Mouse (Mus musculus): Measurements from ENCODE around the gene Bud31. TPM values are rescaled to one million over a fixed set of nuclear protein-coding genes. Genes with fewer than 3 reads are reported as not detected.

Gene Bud31
- total RNA-seq, 2 experiments from 2014 or later, result 66.7 to 71.9 TPM

DNA sequence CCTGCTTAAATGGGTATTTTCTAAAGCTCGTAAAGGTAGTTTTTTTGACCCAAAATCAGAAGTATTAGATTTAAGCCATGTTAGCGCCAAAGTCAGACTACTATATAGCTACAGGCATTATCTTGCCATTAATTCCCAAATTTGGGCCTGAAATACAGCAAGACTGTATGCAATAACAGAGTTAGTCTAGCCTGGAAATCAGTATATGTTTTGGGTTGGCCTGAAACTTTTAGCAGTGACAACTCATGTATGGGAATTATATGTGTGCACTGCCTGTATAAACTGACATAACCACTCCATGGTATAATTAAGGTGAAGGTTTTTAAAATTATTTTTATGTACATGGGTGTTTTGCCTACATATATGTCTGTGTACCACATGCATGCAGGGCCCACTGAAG is 51.8 kb downstream of the Bud31 start, which contains the start of gene Atp5j2:
Gene Atp5j2 (minus strand): TSS at position 101 of the 400 bp plus-strand sequence.
- DNase-seq (ENCODE audit: low spot score in 2 of 2), result no peak

Other genes starting within 250 kb of the Bud31 start
- 10 to 100 TPM; 29.4 to 32.2 TPM for gene Smurf1, start 174.5 kb upstream of the Bud31 start, total RNA-seq (2021)
- gene Gm4871, start 107.6 kb upstream of the Bud31 start, total RNA-seq (2021), result not detected
- gene 1700018F24Rik, start 97.4 kb upstream of the Bud31 start, total RNA-seq (2021), result not detected
- 100 to 1,000 TPM; 254 to 263 TPM for gene Arpc1a, start 56.5 kb upstream of the Bud31 start, total RNA-seq (2021)
- not detected for gene Kpna7, start 56.3 kb upstream of the Bud31 start, total RNA-seq (2021)
- 10 to 100 TPM; 17.5 to 19.1 TPM for gene Arpc1b, start 26.1 kb upstream of the Bud31 start, total RNA-seq (2021)
- 10 to 100 TPM; 88.5 to 94.7 TPM for gene Pdap1, start 124 bp upstream of the Bud31 start, total RNA-seq (2021)
- 10 to 100 TPM; 25.2 to 28.5 TPM for gene Ptcd1, start 26.7 kb downstream of the Bud31 start, total RNA-seq (2021)
- 10 to 100 TPM; 23.5 to 23.8 TPM for gene Cpsf4, start 26.9 kb downstream of the Bud31 start, total RNA-seq (2021)
- 100 to 1,000 TPM; 241 to 256 TPM for gene Atp5j2, start 51.7 kb downstream of the Bud31 start, total RNA-seq (2021)
- gene Zkscan14, start 61.5 kb downstream of the Bud31 start, total RNA-seq (2021), result 10 to 100 TPM; 12.6 to 12.8 TPM
- gene Zkscan5, start 64.2 kb downstream of the Bud31 start, total RNA-seq (2021), result 10 to 100 TPM; 11.6 to 12.0 TPM
- gene Zfp655, start 91.4 kb downstream of the Bud31 start, total RNA-seq (2021), result 10 to 100 TPM; 27.6 to 28.9 TPM
- gene Zscan25, start 140.1 kb downstream of the Bud31 start, total RNA-seq (2021), result 10 to 100 TPM; 19.7 to 20.1 TPM
- not detected for gene Cyp3a57, start 204.9 kb downstream of the Bud31 start, total RNA-seq (2021)